Mouse (Mus musculus): ENCODE measurements around the gene Gins1. TPM values are rescaled to one million over a fixed set of nuclear protein-coding genes. Genes with fewer than 3 reads are reported as not detected.

The Gins1 gene
- 1 to 10 TPM; 1.8 to 3.1 TPM for total RNA-seq (2021)
- long read RNA-seq, experiment 1 = 0 reads
- long read RNA-seq, experiment 2, partial matches to known transcripts = 1 of 2 reads
- long read RNA-seq, experiment 2, other reads (novel, unspliced or antisense) = 0 of 2 reads

GRCm38 (mm10) chr2:150904936-150905450, at the start of gene Gins1:
Gene Gins1, plus strand, starts transcription at chr2:150905400.
- no peak for DNase-seq
- intact Hi-C loops (cut with DNase I; ENCODE audit: low total_unique reads) = loop anchor here (5.0 to 10.0 kb wide), 2 partner anchors 120 to 233 kb away; partner anchors contain the start of gene Pygb

GRCm38 (mm10) chr2:150858724-150859487, 46.3 kb upstream of the Gins1 start:
- no peak for DNase-seq
- intact Hi-C loops (cut with DNase I; ENCODE audit: low total_unique reads) = no loop called here

- intact Hi-C loops (cut with DNase I; ENCODE audit: low total_unique reads) = no loop called here
- no peak for DNase-seq
These were observed 45.3 kb upstream of the Gins1 start for GRCm38 (mm10) chr2:150859709-150860470.

GRCm38 (mm10) chr2:150861128-150861527, 44.1 kb upstream of the Gins1 start:
- DNase-seq = no peak
- intact Hi-C loops (cut with DNase I; ENCODE audit: low total_unique reads) = no loop called here

- no peak for DNase-seq
- intact Hi-C loops (cut with DNase I; ENCODE audit: low total_unique reads) = no loop called here
These were observed 38.2 kb upstream of the Gins1 start for GRCm38 (mm10) chr2:150867021-150867420.

GRCm38 (mm10) chr2:150869446-150869845, 35.8 kb upstream of the Gins1 start:
- DNase-seq = no peak
- intact Hi-C loops (cut with DNase I; ENCODE audit: low total_unique reads) = no loop called here

GRCm38 (mm10) chr2:150874508-150874907, 30.7 kb upstream of the Gins1 start:
- DNase-seq = no peak
- intact Hi-C loops (cut with DNase I; ENCODE audit: low total_unique reads) = no loop called here

GRCm38 (mm10) chr2:150875226-150875625, 30.0 kb upstream of the Gins1 start:
- intact Hi-C loops (cut with DNase I; ENCODE audit: low total_unique reads) = no loop called here
- no peak for DNase-seq

- no peak for DNase-seq
- intact Hi-C loops (cut with DNase I; ENCODE audit: low total_unique reads) = no loop called here
These were observed 27.6 kb upstream of the Gins1 start for GRCm38 (mm10) chr2:150877561-150877960.

- intact Hi-C loops (cut with DNase I; ENCODE audit: low total_unique reads) = no loop called here
- DNase-seq = no peak
These were observed 21.0 kb upstream of the Gins1 start for GRCm38 (mm10) chr2:150884075-150884778.

GRCm38 (mm10) chr2:150884779-150885110, 20.5 kb upstream of the Gins1 start:
- intact Hi-C loops (cut with DNase I; ENCODE audit: low total_unique reads) = no loop called here
- no peak for DNase-seq

GRCm38 (mm10) chr2:150885814-150886213, 19.4 kb upstream of the Gins1 start:
- intact Hi-C loops (cut with DNase I; ENCODE audit: low total_unique reads) = no loop called here
- DNase-seq = no peak

GRCm38 (mm10) chr2:150886315-150886714, 18.9 kb upstream of the Gins1 start:
- intact Hi-C loops (cut with DNase I; ENCODE audit: low total_unique reads) = no loop called here
- DNase-seq = no peak

- intact Hi-C loops (cut with DNase I; ENCODE audit: low total_unique reads) = no loop called here
- no peak for DNase-seq
These were observed 17.8 kb upstream of the Gins1 start for GRCm38 (mm10) chr2:150887370-150887769.

GRCm38 (mm10) chr2:150894617-150895267, 10.5 kb upstream of the Gins1 start:
- intact Hi-C loops (cut with DNase I; ENCODE audit: low total_unique reads) = no loop called here
- DNase-seq = no peak

- DNase-seq = no peak
- intact Hi-C loops (cut with DNase I; ENCODE audit: low total_unique reads) = no loop called here
These were observed 9.4 kb upstream of the Gins1 start for GRCm38 (mm10) chr2:150895691-150896252.

GRCm38 (mm10) chr2:150900341-150900740, 4.9 kb upstream of the Gins1 start:
- intact Hi-C loops (cut with DNase I; ENCODE audit: low total_unique reads) = loop anchor here (10.0 kb wide), 1 partner anchor 116 kb away; the partner anchor contains the start of gene Pygb
- DNase-seq = no peak

GRCm38 (mm10) chr2:150902347-150902746, 2.9 kb upstream of the Gins1 start:
- intact Hi-C loops (cut with DNase I; ENCODE audit: low total_unique reads) = loop anchor here (10.0 kb wide), 1 partner anchor 118 kb away; the partner anchor contains the start of gene Pygb
- DNase-seq = no peak

Data from gastrocnemius, postnatal 14 days (tissue).